Mouse (Mus musculus) lung, embryonic 14.5 days (tissue): Measurements from ENCODE around the gene Fem1a. TPM values are rescaled to one million over a fixed set of nuclear protein-coding genes. Genes with fewer than 3 reads are reported as not detected.
A peak's percentile ranks its signal among the peaks of the same experiment; 100 is the strongest.

ENCODE experiments used
- ATAC-seq: fragments of 200-750 bp; cut with Nextera tagmentation; 2 replicates; pipeline ENCODE4 v1.8.0; 2017; ENCODE audit warnings: mild to moderate bottlenecking, moderate TSS enrichment, moderate library complexity; ENCODE audit not compliant: insufficient read depth
- DNase-seq: peaks from one replicate; pipeline ENCODE4 v3.0.0-alpha.2; 2015
- H3K27ac ChIP-seq: fragments of 300-500 bp; sonication (generic); 2 replicates; pipeline ENCODE4 v1.5.1; 2014; ENCODE audit warnings: low read depth, mild to moderate bottlenecking, moderate library complexity
- H3K27me3 ChIP-seq: fragments of 300-500 bp; sonication (generic); 2 replicates; pipeline ENCODE4 v1.6.1; 2014; ENCODE audit warnings: low read length, control low read depth; ENCODE audit not compliant: insufficient read depth
- H3K36me3 ChIP-seq: fragments of 300-500 bp; sonication (generic); 2 replicates; pipeline ENCODE4 v1.6.1; 2014; ENCODE audit warnings: control low read depth; ENCODE audit not compliant: insufficient read depth
- H3K4me1 ChIP-seq: fragments of 300-500 bp; sonication (generic); 2 replicates; pipeline ENCODE4 v1.6.1; 2014; ENCODE audit warnings: antibody characterized with exemption, control low read depth; ENCODE audit not compliant: insufficient read depth
- H3K4me2 ChIP-seq: fragments of 300-500 bp; sonication (generic); 2 replicates; pipeline ENCODE4 v1.6.1; 2014; ENCODE audit warnings: mild to moderate bottlenecking
- H3K4me3 ChIP-seq: fragments of 300-500 bp; sonication (generic); 2 replicates; pipeline ENCODE4 v1.5.1; 2014; ENCODE audit warnings: low read depth, low read length
- H3K9ac ChIP-seq: fragments of 300-500 bp; sonication (generic); 2 replicates; pipeline ENCODE4 v1.6.1; 2014
- H3K9me3 ChIP-seq: fragments of 300-500 bp; sonication (generic); 2 replicates; pipeline ENCODE4 v1.6.1; 2016; ENCODE audit warnings: low read depth, low read length, control low read depth
- CTCF ChIP-seq: IDR thresholded peaks from 2 replicates; pipeline ENCODE4 v1.5.1; 2016; ENCODE audit warnings: antibody characterized with exemption, low read depth
- WGBS: fragments of 180-500 bp; shearing (Covaris S2); extraction: QIAGEN DNeasy Blood & Tissue Kit; methylation state at CpG from one replicate; pipeline ENCODE4 v1.1.7; 2014; 5-methylcytosine and 5-hydroxymethylcytosine counted together
- polyA plus RNA-seq: library from polyadenylated mRNA; unstranded; fragments of >200 nt; fragmentation: Nextera tagmentation; extraction: Ambion mirVana; gene quantifications from 2 replicates; pipeline ENCODE4 v1.2.1, GENCODE M21; 2014

Gene Fem1a
- polyA plus RNA-seq, 1 experiment from 2014 or later = 15.4 TPM

DNA sequence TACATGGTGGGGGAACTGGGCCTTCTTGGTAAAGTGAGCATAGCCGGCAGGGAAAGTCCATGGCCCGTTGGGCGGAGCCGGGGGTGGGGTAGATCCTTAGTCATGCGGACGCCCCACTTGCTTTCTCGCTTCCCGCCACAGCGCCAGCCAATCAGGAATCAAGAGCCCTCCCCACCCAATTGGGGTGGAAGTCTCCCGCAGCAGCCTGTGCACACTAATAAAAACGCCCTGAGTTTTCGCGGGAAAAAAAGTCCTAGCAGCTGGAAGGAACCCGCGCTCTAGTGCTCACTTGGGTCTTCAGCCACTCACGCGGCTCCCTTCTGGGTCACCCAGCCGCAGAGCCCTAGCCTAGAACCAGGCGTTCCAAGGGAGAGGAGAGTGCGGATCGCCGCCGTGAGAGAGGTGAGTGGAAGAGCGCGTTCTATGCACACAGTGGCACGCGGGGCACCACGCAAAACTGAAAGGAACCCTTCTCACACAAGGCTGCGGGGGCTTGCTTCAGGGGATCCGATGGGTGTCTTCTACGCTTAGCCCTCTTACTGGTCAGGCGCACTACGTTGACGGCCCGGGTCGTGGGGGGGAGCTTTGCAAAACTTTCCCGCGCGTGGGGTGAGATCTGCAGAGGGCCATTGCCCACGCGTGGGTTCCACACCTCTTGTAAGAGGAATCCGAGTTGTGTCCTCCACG lies 46.7 kb downstream of the Fem1a start, which contains the start of gene Uhrf1:
TSS of gene Uhrf1 (plus strand) at position 162 of the 687 bp plus-strand sequence.
- peak within 1 kb of the TSS; percentile 97 for H3K27ac ChIP-seq
- no peaks in the 10 kb centered on the region for H3K27me3 ChIP-seq
- H3K9ac ChIP-seq = peak within 1 kb of the TSS; percentile 86
- peak within 1 kb of the TSS; percentile 99 for H3K4me2 ChIP-seq
- ATAC-seq (peak; percentile 86), DNase-seq (peak; percentile 98)
- H3K9me3 ChIP-seq = no peaks in the 10 kb centered on the region
- H3K4me1 ChIP-seq = peaks cover 14% of the 10 kb centered on the region; the same call in 1 of the 2 replicates
- WGBS = 0% methylated on average over 43 of the region's 43 CpGs
- H3K36me3 ChIP-seq = peaks cover 35% of the 10 kb centered on the region
- no peak for TF ChIP-seq CTCF
- H3K4me3 ChIP-seq = peak within 1 kb of the TSS; percentile 84

DNA sequence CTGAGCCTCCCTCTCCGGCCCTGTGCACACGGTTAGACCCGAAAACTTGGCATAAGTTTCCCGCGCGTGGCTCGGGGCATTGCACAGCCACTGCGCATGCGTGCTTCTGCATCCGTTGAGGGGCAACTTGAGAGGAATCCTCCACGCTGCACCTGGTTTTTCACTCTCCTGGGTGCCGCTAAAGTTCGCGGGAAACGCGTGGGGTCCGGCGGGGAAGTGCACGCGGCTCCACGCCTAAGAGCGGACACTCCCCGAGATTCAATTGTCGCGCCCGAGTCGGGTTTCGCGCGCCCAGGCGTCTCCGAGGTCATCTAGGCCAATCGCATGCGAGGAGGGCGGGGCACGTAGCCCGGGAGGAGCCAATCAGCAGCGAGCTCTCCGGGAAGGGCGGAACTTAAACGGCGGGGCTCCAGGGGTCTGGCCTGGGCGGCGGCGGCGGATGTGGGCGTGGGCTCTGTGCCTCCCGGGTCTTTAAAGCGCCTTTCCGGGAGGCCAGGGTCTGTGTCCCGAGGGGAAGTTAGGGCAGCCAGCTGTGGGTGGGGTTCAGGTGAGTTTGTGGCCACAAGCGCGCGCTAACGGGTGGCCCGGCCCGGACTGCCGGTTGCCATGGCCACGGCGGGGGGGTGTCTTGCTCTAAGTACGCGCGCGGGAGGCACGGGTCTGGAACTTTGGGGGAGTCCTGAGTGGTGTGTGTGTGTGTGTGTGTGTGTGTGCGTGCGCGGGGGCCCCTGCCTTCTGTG lies 47.4 kb downstream of the Fem1a start:
- TF ChIP-seq CTCF = no peak
- no peaks in the 10 kb centered on the region for H3K27me3 ChIP-seq
- peak overlapping the region; percentile 99 for H3K4me2 ChIP-seq
- DNase-seq = peak; percentile 99
- under 1% methylated on average over 68 of the region's 68 CpGs for WGBS
- peak overlapping the region; percentile 84 for H3K4me3 ChIP-seq
- H3K9me3 ChIP-seq = no peaks in the 10 kb centered on the region
- ATAC-seq = peak; percentile 83
- H3K9ac ChIP-seq = peak overlapping the region; percentile 86
- H3K27ac ChIP-seq = peak overlapping the region; percentile 97
- peaks cover 16% of the 10 kb centered on the region; the same call in 1 of the 2 replicates for H3K4me1 ChIP-seq
- H3K36me3 ChIP-seq = peaks cover 40% of the 10 kb centered on the region

DNA sequence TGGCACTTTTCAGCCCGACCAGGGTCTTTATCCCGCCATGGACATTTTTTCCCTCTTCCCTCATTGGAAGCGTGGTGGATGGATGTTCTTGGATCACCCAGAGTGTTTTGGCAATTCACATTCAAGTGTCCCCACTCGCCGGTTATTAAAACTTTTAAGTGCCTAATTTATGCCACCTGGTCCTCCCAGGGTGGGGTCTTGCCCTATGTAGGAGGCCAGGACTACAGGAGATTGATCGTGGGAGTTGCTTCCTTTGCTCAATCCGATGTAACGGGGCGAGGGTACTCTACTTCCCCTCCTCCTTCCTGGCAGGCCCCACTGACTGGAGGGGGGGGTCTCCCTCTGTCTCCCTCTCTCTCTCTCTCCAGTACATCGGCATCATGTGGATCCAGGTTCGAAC lies 48.1 kb downstream of the Fem1a start:
- no peaks in the 10 kb centered on the region for H3K9me3 ChIP-seq
- H3K9ac ChIP-seq = peak overlapping the region; percentile 86
- H3K4me1 ChIP-seq = peaks cover 16% of the 10 kb centered on the region; the same call in 1 of the 2 replicates
- peaks cover 47% of the 10 kb centered on the region for H3K36me3 ChIP-seq
- DNase-seq (no peak), ATAC-seq (no peak)
- H3K4me2 ChIP-seq = peak overlapping the region; percentile 99
- peak overlapping the region; percentile 84 for H3K4me3 ChIP-seq
- no peaks in the 10 kb centered on the region for H3K27me3 ChIP-seq
- WGBS = 4% methylated on average over 11 of the region's 11 CpGs
- H3K27ac ChIP-seq = peak overlapping the region; percentile 63
- no peak for TF ChIP-seq CTCF

DNA sequence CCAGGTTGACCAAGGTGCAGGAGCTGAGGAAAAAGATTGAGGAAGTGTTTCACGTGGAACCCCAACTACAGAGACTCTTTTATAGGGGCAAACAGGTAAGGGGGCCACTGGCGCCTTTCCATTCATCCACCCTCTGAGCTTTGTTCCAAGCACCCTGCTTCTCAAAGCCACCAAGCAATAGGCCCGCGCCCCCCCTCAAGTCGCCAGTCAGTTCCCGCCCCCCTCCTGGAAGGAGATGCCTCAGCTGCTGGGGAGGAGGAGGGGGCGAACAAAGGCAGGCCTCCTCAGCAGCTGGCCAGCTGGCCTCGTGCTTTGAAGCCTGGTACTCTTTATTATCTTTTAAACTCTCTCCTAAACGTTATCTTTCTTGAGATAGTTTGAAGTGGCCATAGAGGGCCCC lies 48.5 kb downstream of the Fem1a start:
- H3K4me3 ChIP-seq = peak overlapping the region; percentile 84
- ATAC-seq (no peak), DNase-seq (peak; percentile 31)
- WGBS = 14% methylated on average over 9 of the region's 9 CpGs
- H3K27me3 ChIP-seq = no peaks in the 10 kb centered on the region
- peak overlapping the region; percentile 63 for H3K27ac ChIP-seq
- H3K9ac ChIP-seq = peak overlapping the region; percentile 86
- peak overlapping the region; percentile 99 for H3K4me2 ChIP-seq
- peaks cover 16% of the 10 kb centered on the region; the same call in 1 of the 2 replicates for H3K4me1 ChIP-seq
- H3K36me3 ChIP-seq = peaks cover 51% of the 10 kb centered on the region
- no peaks in the 10 kb centered on the region for H3K9me3 ChIP-seq
- TF ChIP-seq CTCF = no peak

DNA sequence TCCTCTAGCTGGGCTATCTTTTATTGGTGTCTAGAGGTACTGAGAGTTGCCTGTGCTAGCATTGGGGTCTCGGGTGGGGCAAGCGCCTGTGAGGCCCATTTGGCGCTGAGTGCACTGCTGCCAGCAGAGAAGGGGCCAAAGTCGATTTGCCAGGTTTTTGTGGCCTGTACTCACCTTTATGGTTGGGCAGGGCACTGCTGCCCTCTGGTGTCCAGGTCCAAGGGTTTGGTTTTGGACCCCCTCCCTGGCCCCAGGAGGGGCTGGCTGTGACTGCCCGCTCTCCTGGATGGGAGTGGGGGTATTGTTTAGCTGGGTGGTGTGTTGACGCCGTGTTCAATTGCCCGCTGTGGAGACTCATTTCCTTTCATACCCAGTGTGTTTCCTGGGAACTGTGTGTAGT lies 49.2 kb downstream of the Fem1a start:
- Histone ChIP-seq H3K4me3 (peak overlapping the region; percentile 84), H3K4me2 (peak overlapping the region; percentile 99), H3K4me1 (peaks cover 16% of the 10 kb centered on the region; the same call in 1 of the 2 replicates), H3K27ac (0 out of 2 replicates have a peak overlapping the region, but pooled peaks have one; percentile 63), H3K9me3 (no peaks in the 10 kb centered on the region), H3K9ac (peak overlapping the region; percentile 86; the same call in 1 of the 2 replicates), H3K36me3 (peaks cover 58% of the 10 kb centered on the region), H3K27me3 (no peaks in the 10 kb centered on the region)
- peak; percentile 51; the same call in 1 of the 2 replicates for TF ChIP-seq CTCF
- DNase-seq (peak; percentile 43), ATAC-seq (no peak)
- 55% methylated on average over 8 of the region's 8 CpGs for WGBS

DNA sequence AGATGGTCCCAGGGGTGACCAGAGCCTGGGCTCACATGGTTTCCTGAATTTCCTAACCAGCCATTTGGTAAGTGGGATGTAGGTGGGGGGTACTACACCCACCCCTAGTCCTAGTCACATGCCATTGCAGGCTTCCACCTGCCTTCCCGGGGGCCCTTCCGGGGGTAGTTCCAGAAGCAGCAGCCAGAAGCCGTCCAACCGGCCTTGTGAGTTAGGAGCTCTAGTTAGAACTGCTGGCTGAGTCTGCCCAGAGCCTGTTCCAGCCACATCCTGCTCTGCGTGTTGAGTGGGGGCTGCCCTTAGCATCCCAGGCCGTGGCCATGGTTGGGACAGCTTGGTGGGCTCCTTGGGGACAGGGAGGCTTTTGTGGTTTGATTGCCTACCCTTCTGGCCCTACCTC lies 51.5 kb downstream of the Fem1a start:
- peak overlapping the region; percentile 60 for H3K27ac ChIP-seq
- H3K4me2 ChIP-seq = peak overlapping the region; percentile 32
- peak overlapping the region; percentile 8; the same call in 1 of the 2 replicates for H3K4me3 ChIP-seq
- 55% methylated on average over 6 of the region's 6 CpGs for WGBS
- H3K9me3 ChIP-seq = no peaks in the 10 kb centered on the region
- H3K4me1 ChIP-seq = peaks cover 8% of the 10 kb centered on the region; the same call in 1 of the 2 replicates
- no peak for TF ChIP-seq CTCF
- H3K27me3 ChIP-seq = no peaks in the 10 kb centered on the region
- H3K9ac ChIP-seq = peak overlapping the region; percentile 37; the same call in 1 of the 2 replicates
- peak; percentile 73 for DNase-seq
- H3K36me3 ChIP-seq = peaks cover 81% of the 10 kb centered on the region
- ATAC-seq = peak; percentile 2; the same call in 1 of the 2 replicates
